Mouse (Mus musculus) liver, postnatal 0 days (tissue): ENCODE results near the gene Slc6a3.

Experiments used
- CTCF ChIP-seq: sonication (generic); IDR thresholded peaks from 2 replicates; pipeline ENCODE4 v1.5.1; 2016; ENCODE audit warnings: antibody characterized with exemption, low read depth
- EP300 ChIP-seq: IDR thresholded peaks from 2 replicates; pipeline ENCODE4 v1.6.1; 2016; ENCODE audit warnings: antibody characterized with exemption, low read depth, mild to moderate bottlenecking

DNA sequence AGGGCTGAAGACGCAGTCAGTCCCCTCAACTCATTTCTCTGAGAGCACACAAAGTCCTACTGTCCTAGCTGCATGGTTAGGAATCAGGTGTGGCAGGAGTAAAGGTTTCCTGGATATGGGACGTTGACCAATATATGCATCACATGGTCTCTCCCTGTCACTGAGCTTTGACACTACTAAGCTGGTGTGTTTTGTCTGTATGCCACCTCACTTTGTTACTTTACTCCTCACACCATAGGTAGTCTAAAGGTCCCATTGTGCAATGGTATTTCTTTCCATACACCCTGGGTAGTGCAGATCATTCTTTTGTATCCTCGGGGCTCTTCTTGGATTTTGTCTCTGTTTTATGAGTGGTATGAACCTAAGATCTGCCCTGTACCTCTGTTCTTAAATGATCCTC is 2.8 kb upstream of the Slc6a3 start:
- TF ChIP-seq CTCF (no peak), EP300 (no peak)
